Mouse (Mus musculus) MEL (cell line): ENCODE results near the gene Megf8.
A peak's percentile ranks its signal among the peaks of the same experiment; 100 is the strongest.

Experiments used
- CTCF ChIP-seq, 3 experiments: IDR thresholded peaks in 2 of 3; conservative IDR thresholded peaks in 1 of 3; 2 replicates each; pipeline ENCODE4 v1.5.1; 2011 to 2012; ENCODE audit warnings: low read length in 3 of 3, low read depth in 2 of 3, mild to moderate bottlenecking in 2 of 3, improper control_type of control experiment in 1 of 3, inconsistent platforms in 1 of 3, mixed read lengths in 1 of 3, moderate library complexity in 1 of 3; ENCODE audit not compliant: control insufficient read depth in 1 of 3, insufficient read depth in 1 of 3, poor library complexity in 1 of 3, severe bottlenecking in 1 of 3
- E2F4 ChIP-seq: IDR thresholded peaks from 2 replicates; pipeline ENCODE4 v1.6.1; 2011; ENCODE audit warnings: low read depth, low read length, improper control_type of control experiment, borderline replicate concordance
- ETS1 ChIP-seq: IDR thresholded peaks from 2 replicates; pipeline ENCODE4 v1.6.1; 2012; ENCODE audit warnings: low read depth, mild to moderate bottlenecking, inconsistent platforms, low read length, improper control_type of control experiment, moderate library complexity
- HCFC1 ChIP-seq: IDR thresholded peaks from 2 replicates; pipeline ENCODE4 v1.6.1; 2012; ENCODE audit warnings: low read depth, mild to moderate bottlenecking, inconsistent platforms, low read length, improper control_type of control experiment, moderate library complexity
- POLR2A ChIP-seq, 2 experiments: IDR thresholded peaks; 2 replicates each; pipeline ENCODE4 v1.6.1; 2011 to 2012; ENCODE audit warnings: low read length in 2 of 2, mild to moderate bottlenecking in 2 of 2, control low read depth in 1 of 2, improper control_type of control experiment in 1 of 2, low read depth in 1 of 2, moderate library complexity in 1 of 2; ENCODE audit not compliant: control insufficient read depth in 1 of 2, insufficient read depth in 1 of 2, poor library complexity in 1 of 2
- ZMIZ1 ChIP-seq: IDR thresholded peaks from 2 replicates; pipeline ENCODE4 v1.6.1; 2012; ENCODE audit warnings: low read depth, mild to moderate bottlenecking, inconsistent platforms, low read length, improper control_type of control experiment, moderate library complexity
- ZNF384 ChIP-seq: IDR thresholded peaks from 2 replicates; pipeline ENCODE4 v1.6.1; 2012; ENCODE audit warnings: low read depth, mild to moderate bottlenecking, inconsistent platforms, low read length, improper control_type of control experiment

DNA sequence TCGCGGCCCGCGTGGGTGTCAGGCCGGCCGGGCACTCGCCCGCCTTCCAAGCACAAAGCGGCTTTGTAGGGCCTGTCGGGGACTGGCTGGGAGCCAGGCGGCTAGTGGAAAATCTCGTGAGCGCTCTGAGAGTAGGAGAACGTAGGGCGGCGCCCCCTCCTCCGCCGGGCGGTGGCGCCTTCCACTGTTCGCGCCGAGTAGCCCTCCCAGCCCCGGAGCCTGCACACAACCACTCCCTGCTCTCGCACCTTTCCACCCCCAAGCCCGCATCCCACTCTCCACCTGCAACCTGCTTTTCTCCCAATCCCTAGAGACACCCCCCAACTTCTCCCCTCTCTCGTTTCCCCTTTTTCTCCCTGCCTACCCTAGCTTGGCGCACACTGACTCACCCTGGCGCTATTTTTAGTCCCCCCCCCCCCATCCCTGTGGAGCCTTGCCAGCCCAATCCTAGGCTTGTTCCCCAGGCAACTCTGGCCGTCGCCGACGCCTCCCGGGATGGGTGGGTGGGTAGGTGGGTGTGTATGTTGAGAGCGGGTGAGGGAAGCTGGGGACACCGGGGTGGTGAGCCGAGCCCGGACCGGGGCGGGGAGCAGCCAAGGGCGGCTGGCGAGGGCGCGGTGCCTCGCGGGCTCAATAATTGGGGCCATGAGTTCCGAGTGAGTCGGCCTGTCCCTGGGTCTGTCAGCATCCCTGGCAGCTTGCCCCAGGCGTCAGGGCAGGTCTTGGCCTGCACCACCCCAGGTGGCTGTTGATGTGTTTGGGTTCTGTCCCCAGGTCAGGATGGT, 37.7 kb upstream of the Megf8 start:
- no peak for TF ChIP-seq ZNF384
- peak in 2 of 3 experiments; percentile 23 to 32; a peak in 3 of 6 replicates for TF ChIP-seq CTCF (IDR thresholded peaks at IDR 0.05 in 2 of 3, conservative IDR thresholded peaks at IDR 0.05 in 1 of 3; ENCODE audit: control insufficient read depth in 1 of 3, insufficient read depth in 1 of 3, low read depth in 2 of 3, low read length in 3 of 3, poor library complexity in 1 of 3, severe bottlenecking in 1 of 3)
- TF ChIP-seq POLR2A (IDR thresholded peaks at IDR 0.05; ENCODE audit: control insufficient read depth in 1 of 2, insufficient read depth in 1 of 2, low read depth in 1 of 2, low read length in 2 of 2, poor library complexity in 1 of 2): 0 out of 4 replicates have a peak, but pooled peaks of 1 of the 2 experiments have one; percentile 34
- peak; percentile 75 for TF ChIP-seq ETS1
- no peak for TF ChIP-seq ZMIZ1
- no peak for TF ChIP-seq HCFC1
- no peak for TF ChIP-seq E2F4
